Mouse (Mus musculus): ENCODE data around the gene Wdr92. TPM values are rescaled to one million over a fixed set of nuclear protein-coding genes. Genes with fewer than 3 reads are reported as not detected.

Gene Wdr92
- polyA plus RNA-seq, 1 experiment from 2014 or later = 22.3 TPM

GRCm38 (mm10) chr11:17279959-17280358 is 98.1 kb downstream of the Wdr92 start:
- H3K27ac ChIP-seq = no peak overlapping the region
- no peaks in the 10 kb centered on the region for H3K36me3 ChIP-seq (replicated peaks)
- no peak overlapping the region for H3K4me2 ChIP-seq
- peaks cover 9% of the 10 kb centered on the region; the same call in 1 of the 2 replicates for H3K27me3 ChIP-seq
- 17% methylated on average over 9 of the region's 9 CpGs for WGBS
- H3K9ac ChIP-seq = no peak overlapping the region
- H3K4me3 ChIP-seq (replicated peaks) = no peak overlapping the region
- H3K4me1 ChIP-seq = no peaks in the 10 kb centered on the region
- peak; percentile 78 for ATAC-seq (ENCODE audit: low FRiP score)
- H3K9me3 ChIP-seq = no peaks in the 10 kb centered on the region

Other genes starting within 250 kb of the Wdr92 start
- gene Fbxo48, start 230.7 kb upstream of the Wdr92 start, polyA plus RNA-seq (2016; fragmentation: Nextera tagmentation; extraction: Ambion mirVana) = 1.5 and 1.9 TPM in 2 replicates
- 31.1 and 33.2 TPM in 2 replicates for gene Cnrip1, start 130.5 kb upstream of the Wdr92 start, polyA plus RNA-seq (2016; fragmentation: Nextera tagmentation; extraction: Ambion mirVana)
- 3.7 and 4.4 TPM in 2 replicates for gene Plek, start 129.7 kb upstream of the Wdr92 start, polyA plus RNA-seq (2016; fragmentation: Nextera tagmentation; extraction: Ambion mirVana)
- 113 and 117 TPM in 2 replicates for gene Ppp3r1, start 22.8 kb upstream of the Wdr92 start, polyA plus RNA-seq (2016; fragmentation: Nextera tagmentation; extraction: Ambion mirVana)
- 68.3 and 73.2 TPM in 2 replicates for gene Pno1, start 29.5 kb downstream of the Wdr92 start, polyA plus RNA-seq (2016; fragmentation: Nextera tagmentation; extraction: Ambion mirVana)
- 99.0 and 99.7 TPM in 2 replicates for gene C1d, start 75.5 kb downstream of the Wdr92 start, polyA plus RNA-seq (2016; fragmentation: Nextera tagmentation; extraction: Ambion mirVana)